Mouse (Mus musculus) limb, embryonic 14.5 days (tissue): ENCODE data around the gene Dip2c. TPM values are rescaled to one million over a fixed set of nuclear protein-coding genes. Genes with fewer than 3 reads are reported as not detected.

Experiments used
- ATAC-seq: fragments of 200-750 bp; cut with Nextera tagmentation; 2 replicates; pipeline ENCODE4 v1.8.0; 2017; ENCODE audit warnings: low read depth, moderate number of reproducible peaks, moderate TSS enrichment; ENCODE audit not compliant: low FRiP score
- DNase-seq: peaks from one replicate; pipeline ENCODE4 v3.0.0-alpha.2; 2015; ENCODE audit warnings: low spot score
- H3K27ac ChIP-seq: fragments of 300-500 bp; sonication (generic); replicated peaks from 2 replicates; pipeline ENCODE4 v1.5.1; 2014; ENCODE audit warnings: low read depth, mild to moderate bottlenecking, low read length, moderate library complexity, mixed read lengths
- H3K27me3 ChIP-seq: fragments of 300-500 bp; sonication (generic); 2 replicates; pipeline ENCODE4 v1.6.1; 2014; ENCODE audit warnings: low read length, mixed read lengths; ENCODE audit not compliant: control insufficient read depth, insufficient read depth
- H3K36me3 ChIP-seq: fragments of 300-500 bp; sonication (generic); 2 replicates; pipeline ENCODE4 v1.6.1; 2014; ENCODE audit warnings: mild to moderate bottlenecking, low read length, moderate library complexity, mixed read lengths; ENCODE audit not compliant: control insufficient read depth, insufficient read depth
- H3K4me1 ChIP-seq: fragments of 300-500 bp; sonication (generic); 2 replicates; pipeline ENCODE4 v1.6.1; 2014; ENCODE audit warnings: antibody characterized with exemption, low read length, mixed read lengths; ENCODE audit not compliant: control insufficient read depth, insufficient read depth
- H3K4me2 ChIP-seq: fragments of 300-500 bp; sonication (generic); replicated peaks from 2 replicates; pipeline ENCODE4 v1.6.1; 2014; ENCODE audit warnings: low read depth, mild to moderate bottlenecking, low read length, moderate library complexity; ENCODE audit not compliant: severe bottlenecking
- H3K4me3 ChIP-seq: fragments of 300-500 bp; sonication (generic); replicated peaks from 2 replicates; pipeline ENCODE4 v1.5.1; 2014; ENCODE audit warnings: low read length
- H3K9ac ChIP-seq: fragments of 300-500 bp; sonication (generic); 2 replicates; pipeline ENCODE4 v1.6.1; 2014; ENCODE audit warnings: mild to moderate bottlenecking, low read depth, low read length, moderate library complexity; ENCODE audit not compliant: severe bottlenecking
- H3K9me3 ChIP-seq: fragments of 300-500 bp; sonication (generic); 2 replicates; pipeline ENCODE4 v1.6.1; 2016; ENCODE audit warnings: low read length; ENCODE audit not compliant: control insufficient read depth
- POLR2A ChIP-seq: fragments of 200-500 bp; IDR thresholded peaks from 2 replicates; pipeline ENCODE4 v1.8.0; 2012; ENCODE audit warnings: inconsistent platforms, mild to moderate bottlenecking, moderate library complexity, borderline replicate concordance; ENCODE audit not compliant: insufficient read depth, insufficient read length; ENCODE audit errors: extremely low read depth
- whole genome bisulfite sequencing: fragments of 180-500 bp; shearing (Covaris S2); extraction: QIAGEN DNeasy Blood & Tissue Kit; methylation state at CpG from one replicate; pipeline ENCODE4 v1.1.7; 2014; 5-methylcytosine and 5-hydroxymethylcytosine counted together
- polyA plus RNA-seq, 2 experiments: library from polyadenylated mRNA; depleted of rRNA in 1 of 2; stranded (reverse) in 1 of 2; unstranded in 1 of 2; fragments of >200 nt; fragmentation: Nextera tagmentation in 1 of 2; extraction: Ambion mirVana in 1 of 2; gene quantifications; 2 replicates each; pipeline versions ENCODE4 v1.2.1 to v1.2.3; 2012 to 2014

The Dip2c gene
- polyA plus RNA-seq, 2 experiments, result 11.1 to 11.5 TPM

GRCm38 (mm10) chr13:9283050-9283449 is 6.7 kb downstream of the Dip2c start:
- no peak for TF ChIP-seq POLR2A
- Histone ChIP-seq H3K4me2 (no peak overlapping the region), H3K4me3 (no peak overlapping the region), H3K9ac (no peak overlapping the region), H3K36me3 (no peaks in the 10 kb centered on the region), H3K4me1 (peaks cover 4% of the 10 kb centered on the region; the same call in 1 of the 2 replicates), H3K27ac (no peak overlapping the region), H3K9me3 (no peaks in the 10 kb centered on the region), H3K27me3 (no peaks in the 10 kb centered on the region)
- ATAC-seq, result no peak
- DNase-seq, result no peak
- 71% methylated on average over 13 of the region's 13 CpGs for WGBS

DNA sequence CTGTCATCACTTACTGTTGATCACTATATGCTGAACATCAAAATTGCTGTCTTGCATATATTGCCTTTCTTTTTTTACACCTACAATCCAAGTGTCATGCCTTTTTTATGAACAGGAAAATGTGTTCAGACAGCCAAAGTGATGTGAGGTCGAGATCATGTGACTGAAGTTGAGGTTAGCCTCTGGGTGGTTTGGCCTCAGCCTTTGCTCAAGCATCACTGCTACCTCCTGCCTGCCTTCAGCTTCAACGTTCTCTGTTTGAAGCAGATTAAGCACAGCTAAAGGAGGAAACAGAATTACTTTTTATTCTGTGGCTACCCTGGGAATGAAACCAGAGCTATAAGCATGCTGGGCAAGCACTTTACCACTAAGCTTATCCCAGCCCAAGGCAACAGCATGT is 13.6 kb downstream of the Dip2c start:
- TF ChIP-seq POLR2A, result no peak

GRCm38 (mm10) chr13:9296285-9296684 is 20.0 kb downstream of the Dip2c start:
- WGBS, result 80% methylated on average over 6 of the region's 6 CpGs
- ATAC-seq (no peak), DNase-seq (no peak)
- no peak for TF ChIP-seq POLR2A
- no peak overlapping the region for H3K4me3 ChIP-seq
- no peaks in the 10 kb centered on the region for H3K4me1 ChIP-seq
- no peak overlapping the region for H3K27ac ChIP-seq
- H3K4me2 ChIP-seq, result no peak overlapping the region
- no peaks in the 10 kb centered on the region for H3K9me3 ChIP-seq
- no peak overlapping the region for H3K9ac ChIP-seq
- H3K27me3 ChIP-seq, result no peaks in the 10 kb centered on the region
- no peaks in the 10 kb centered on the region for H3K36me3 ChIP-seq

More for the DNA sequence above, 13.6 kb downstream of the Dip2c start:
- no peaks in the 10 kb centered on the region for H3K27me3 ChIP-seq
- H3K9me3 ChIP-seq, result no peaks in the 10 kb centered on the region
- H3K4me3 ChIP-seq, result no peak overlapping the region
- no peak overlapping the region for H3K4me2 ChIP-seq
- ATAC-seq (no peak), DNase-seq (no peak)
- no peak overlapping the region for H3K27ac ChIP-seq
- peaks cover 2% of the 10 kb centered on the region; the same call in 1 of the 2 replicates for H3K4me1 ChIP-seq
- H3K36me3 ChIP-seq, result no peaks in the 10 kb centered on the region
- WGBS, result 53% methylated on average over 2 of the region's 2 CpGs
- no peak overlapping the region for H3K9ac ChIP-seq

DNA sequence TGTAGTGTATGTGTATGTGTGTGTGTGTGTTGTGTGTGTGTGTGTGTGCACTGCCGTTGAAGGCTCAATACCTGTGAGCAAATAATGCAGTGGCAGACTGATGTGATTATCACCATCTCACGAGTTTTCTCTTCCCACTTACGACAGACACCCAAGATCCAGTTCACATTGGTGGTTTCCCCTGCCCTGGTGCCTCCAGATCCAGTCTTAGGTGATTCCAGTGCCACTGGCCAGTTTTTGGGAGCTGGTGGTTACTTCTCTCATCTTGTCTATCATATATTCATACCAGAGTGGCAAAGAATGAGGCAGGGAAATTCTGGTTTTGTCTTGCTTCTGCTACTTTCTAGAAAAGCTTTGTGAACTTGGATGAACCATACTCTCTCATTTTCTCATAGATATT is 20.9 kb downstream of the Dip2c start:
- H3K27me3 ChIP-seq, result no peaks in the 10 kb centered on the region
- DNase-seq, result no peak
- no peaks in the 10 kb centered on the region for H3K4me1 ChIP-seq
- no peaks in the 10 kb centered on the region for H3K36me3 ChIP-seq
- no peak overlapping the region for H3K4me3 ChIP-seq
- no peaks in the 10 kb centered on the region for H3K9me3 ChIP-seq
- H3K4me2 ChIP-seq, result no peak overlapping the region
- no peak for TF ChIP-seq POLR2A
- 71% methylated on average over 3 of the region's 3 CpGs for WGBS
- no peak overlapping the region for H3K9ac ChIP-seq
- ATAC-seq, result no peak
- H3K27ac ChIP-seq, result no peak overlapping the region

- 62% methylated on average over 3 of the region's 3 CpGs for WGBS
- no peak for TF ChIP-seq POLR2A
- ATAC-seq, result no peak
Measured at GRCm38 (mm10) chr13:9297689-9298088, 21.4 kb downstream of the Dip2c start.

DNA sequence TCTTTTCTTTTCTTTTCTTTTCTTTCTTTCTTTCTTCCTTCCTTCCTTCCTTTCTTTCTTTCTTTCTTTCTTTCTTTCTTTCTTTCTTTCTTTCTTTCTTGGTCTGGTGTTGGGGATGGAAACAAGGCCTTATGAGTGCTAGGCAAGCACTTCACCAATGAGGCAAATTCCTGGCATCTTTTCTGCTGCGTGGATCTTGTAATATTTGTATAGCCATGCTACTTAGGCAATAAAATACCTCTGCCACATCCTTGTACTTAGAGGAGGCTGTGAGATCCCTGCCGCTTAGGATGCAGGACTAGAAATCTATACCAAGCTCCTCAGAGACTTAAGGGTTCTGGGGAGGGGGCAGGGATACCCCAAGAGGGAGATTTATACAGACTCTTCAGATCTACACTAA is 23.3 kb downstream of the Dip2c start:
- H3K36me3 ChIP-seq, result no peaks in the 10 kb centered on the region
- H3K4me3 ChIP-seq, result no peak overlapping the region
- H3K27ac ChIP-seq, result no peak overlapping the region
- no peaks in the 10 kb centered on the region for H3K27me3 ChIP-seq
- ATAC-seq (no peak), DNase-seq (no peak)
- H3K4me1 ChIP-seq, result no peaks in the 10 kb centered on the region
- H3K4me2 ChIP-seq, result no peak overlapping the region
- TF ChIP-seq POLR2A, result no peak
- no peak overlapping the region for H3K9ac ChIP-seq
- no peaks in the 10 kb centered on the region for H3K9me3 ChIP-seq
- 57% methylated on average over 2 of the region's 2 CpGs for WGBS

More at GRCm38 (mm10) chr13:9297689-9298088, 21.4 kb downstream of the Dip2c start:
- Histone ChIP-seq H3K4me1 (no peaks in the 10 kb centered on the region), H3K4me2 (no peak overlapping the region), H3K9me3 (no peaks in the 10 kb centered on the region), H3K27ac (no peak overlapping the region), H3K27me3 (no peaks in the 10 kb centered on the region), H3K9ac (no peak overlapping the region), H3K4me3 (no peak overlapping the region), H3K36me3 (no peaks in the 10 kb centered on the region)
- DNase-seq, result no peak
